Comparison of ENCODE assay signal across 7 mouse cellular contexts in the genomic region with DNA sequence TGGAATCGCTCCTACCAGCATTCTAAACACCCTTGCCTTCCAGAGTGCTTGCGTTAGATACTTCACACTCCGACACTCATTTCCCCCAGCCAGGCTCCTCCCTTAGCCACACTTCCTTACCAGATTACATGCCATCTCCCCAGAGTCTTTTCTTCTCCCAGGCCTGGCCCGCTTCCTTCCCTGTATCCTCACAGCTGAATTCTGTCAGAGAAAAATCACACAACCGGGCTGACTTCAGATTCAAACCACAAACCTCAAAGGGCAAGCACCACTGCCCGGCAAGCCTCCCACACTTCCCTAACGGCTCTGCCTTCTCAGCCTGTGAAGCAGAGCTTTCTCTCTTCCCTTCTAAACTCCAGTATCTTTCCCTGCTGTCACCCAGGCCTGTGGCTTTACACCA. TPM values are rescaled to one million over a fixed set of nuclear protein-coding genes. Genes with fewer than 3 reads are reported as not detected.
A peak's percentile ranks its signal among the peaks of the same experiment; 100 is the strongest.
DNase-seq lines count a peak whose midpoint lies in the region.

No protein-coding gene starts in this region.

- no peaks in the 10 kb centered on the region for H3K27me3 ChIP-seq in heart, embryonic 10.5 days (ENCODE audit: insufficient read depth, poor library complexity, severe bottlenecking)

- DNase-seq in 416B (ENCODE audit: low read depth) (peak; percentile 93), NIH3T3 (ENCODE audit: low read depth) (peak; percentile 82)
- no peak for DNase-seq in heart, embryonic 10.5 days (ENCODE audit: low spot score)
- DNase-seq in kidney, postnatal 4 days, result peak; percentile 67 to 79
- peak; percentile 13 for DNase-seq in ovary, postnatal 14 days (ENCODE audit: low spot score)
- no peak for DNase-seq in testis, postnatal 10 days (ENCODE audit: low spot score)
- no peak for DNase-seq in embryo, embryonic 9.5 days (ENCODE audit: extremely low spot score)

- H3K4me3 ChIP-seq in heart, embryonic 10.5 days, result no peak overlapping the region

- WGBS in heart, embryonic 10.5 days, result 42% methylated on average over 7 of the region's 7 CpGs

- H3K36me3 ChIP-seq in heart, embryonic 10.5 days, result peaks cover 17% of the 10 kb centered on the region

- H3K27ac ChIP-seq in heart, embryonic 10.5 days, result peak overlapping the region; percentile 31; the same call in 1 of the 2 replicates

- H3K4me1 ChIP-seq in heart, embryonic 10.5 days, result peaks cover 9% of the 10 kb centered on the region

- no peaks in the 10 kb centered on the region for H3K9me3 ChIP-seq in heart, embryonic 10.5 days

RNA-seq across cellular contexts. Expression of a gene that starts 4.7 kb away (rescaled TPM):
- 39.9 and 41.7 TPM in 2 replicates for polyA plus RNA-seq in heart, embryonic 10.5 days (2016; fragmentation: Nextera tagmentation; extraction: Ambion mirVana)

RNA-seq across cellular contexts. Expression of a gene that starts 8.2 kb away (rescaled TPM):
- 0.53 and 0.54 TPM in 2 replicates for polyA plus RNA-seq in heart, embryonic 10.5 days (2016; fragmentation: Nextera tagmentation; extraction: Ambion mirVana)

RNA-seq across cellular contexts. Expression of a gene that starts 47.5 kb away (rescaled TPM):
- 33.0 and 34.2 TPM in 2 replicates for polyA plus RNA-seq in heart, embryonic 10.5 days (2016; fragmentation: Nextera tagmentation; extraction: Ambion mirVana)

Comparison
In these comparisons a context has a peak if more than half of its experiments do, and no peak if none do; other contexts are left out.
1. DNase-seq: peak in 416B (single experiment), NIH3T3 (single experiment), kidney, postnatal 4 days (2 of 2) and ovary, postnatal 14 days (single experiment); none in heart, embryonic 10.5 days (single experiment), testis, postnatal 10 days (single experiment) and embryo, embryonic 9.5 days (single experiment).